Mouse (Mus musculus): ENCODE measurements around the gene Olfr350.

The Olfr350 gene

DNA sequence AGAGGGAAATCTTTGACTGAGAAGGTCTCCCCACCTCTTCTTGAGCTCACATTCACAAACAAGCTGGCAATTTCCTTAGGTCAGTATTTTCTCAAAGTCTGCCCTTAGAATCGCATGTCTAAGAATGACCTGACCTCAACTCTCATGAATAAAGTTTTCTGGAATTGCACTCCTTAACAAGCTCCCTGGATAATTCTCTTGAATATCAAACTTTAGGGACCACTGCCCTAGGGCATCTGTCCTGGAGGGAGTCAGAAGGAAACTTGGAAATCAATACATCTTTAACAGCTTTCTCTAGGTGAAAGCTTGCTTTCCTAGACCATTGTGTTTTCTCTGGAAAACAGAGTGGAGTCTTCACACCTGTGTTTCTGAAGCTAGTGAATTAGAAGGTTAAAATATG is at the start of gene Olfr350:
Gene Olfr350 (plus strand): TSS at position 301 of the 400 bp plus-strand sequence.
- no peak for DNase-seq (ENCODE audit: low spot score)

DNA sequence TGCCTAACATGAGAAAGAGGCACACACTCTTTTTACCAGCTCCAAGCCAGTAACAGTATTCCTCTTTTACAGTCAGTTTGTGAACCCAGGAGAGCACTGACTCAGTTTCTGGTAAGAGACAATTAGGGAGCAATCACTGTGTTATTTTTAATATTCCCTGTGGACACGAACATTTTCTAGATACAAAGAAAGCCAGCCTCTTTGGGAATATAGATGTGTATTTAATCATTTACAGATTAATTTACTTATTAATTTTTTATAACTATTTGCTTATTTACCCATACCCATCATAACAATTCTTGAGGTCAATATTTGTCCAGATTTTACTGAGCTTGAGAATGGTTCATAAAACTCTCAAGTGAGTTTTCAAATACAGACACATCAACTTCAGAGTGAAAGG is 29.2 kb upstream of the Olfr350 start, which contains the start of gene Olfr3:
Gene Olfr3 (minus strand): TSS at position 101 of the 400 bp plus-strand sequence.
- DNase-seq (ENCODE audit: low spot score), result no peak

DNA sequence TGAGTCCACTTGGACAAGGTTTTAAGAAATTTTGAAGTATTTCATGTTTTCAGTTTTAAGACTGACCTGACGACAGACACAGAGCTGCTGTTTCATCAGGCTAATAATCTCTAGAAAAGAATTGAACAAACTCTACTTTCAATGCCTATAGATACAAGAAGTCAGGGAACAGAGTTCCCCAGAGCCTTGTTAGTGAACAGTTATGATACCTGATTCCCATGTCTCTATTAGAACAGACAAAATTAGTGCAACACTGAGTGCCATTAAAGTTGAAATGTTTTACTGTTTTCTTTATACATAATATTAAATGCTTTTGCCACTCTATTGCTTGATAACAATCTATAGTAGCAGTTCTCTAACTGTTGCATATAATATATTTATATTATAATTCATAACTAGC is 16.4 kb downstream of the Olfr350 start, which contains the start of gene Olfr351:
Gene Olfr351 (minus strand): TSS at position 101 of the 400 bp plus-strand sequence.
- DNase-seq (ENCODE audit: low spot score), result no peak

DNA sequence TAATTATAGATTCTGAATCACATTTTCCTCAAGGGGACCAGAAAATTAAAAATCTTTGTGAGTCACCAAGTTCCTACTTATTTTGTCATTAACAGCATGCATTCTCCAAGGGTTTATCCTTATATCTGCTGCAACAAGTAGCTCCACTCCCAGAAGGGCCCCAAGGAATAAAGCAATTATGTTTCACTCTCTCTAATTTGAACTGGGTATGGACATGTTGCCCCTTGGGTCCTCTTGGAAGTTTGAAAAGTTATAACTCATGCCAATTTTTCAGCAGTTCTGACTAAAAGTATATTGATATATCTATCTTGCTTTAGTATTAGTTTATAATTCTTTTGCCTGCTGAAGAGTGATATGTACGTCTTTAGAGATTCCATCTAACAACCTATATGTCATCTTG is 22.1 kb downstream of the Olfr350 start, which contains the start of gene Olfr352:
Gene Olfr352 (plus strand): TSS at position 301 of the 400 bp plus-strand sequence.
- no peak for DNase-seq (ENCODE audit: low spot score)

DNA sequence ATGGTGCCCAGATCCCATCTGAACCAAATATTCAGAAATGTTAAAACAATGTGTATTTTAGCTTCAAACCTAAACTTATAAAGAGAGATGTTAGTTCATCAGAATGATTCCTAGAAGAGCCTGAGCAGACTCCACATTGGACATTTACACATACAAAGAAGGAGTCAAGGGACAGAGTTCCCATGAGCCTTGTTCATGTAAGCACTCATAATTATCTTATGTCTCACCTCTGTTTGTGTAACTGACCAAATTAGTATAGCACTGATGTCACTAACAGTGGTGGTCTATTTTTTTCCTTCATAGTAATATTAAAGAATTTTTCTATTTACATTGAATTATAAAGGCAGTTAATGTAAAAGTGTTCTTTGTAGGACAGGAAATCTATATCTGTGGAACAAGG is 46.7 kb downstream of the Olfr350 start, which contains the start of gene Olfr353:
Gene Olfr353 (minus strand): TSS at position 101 of the 400 bp plus-strand sequence.
- DNase-seq (ENCODE audit: low spot score), result no peak

DNA sequence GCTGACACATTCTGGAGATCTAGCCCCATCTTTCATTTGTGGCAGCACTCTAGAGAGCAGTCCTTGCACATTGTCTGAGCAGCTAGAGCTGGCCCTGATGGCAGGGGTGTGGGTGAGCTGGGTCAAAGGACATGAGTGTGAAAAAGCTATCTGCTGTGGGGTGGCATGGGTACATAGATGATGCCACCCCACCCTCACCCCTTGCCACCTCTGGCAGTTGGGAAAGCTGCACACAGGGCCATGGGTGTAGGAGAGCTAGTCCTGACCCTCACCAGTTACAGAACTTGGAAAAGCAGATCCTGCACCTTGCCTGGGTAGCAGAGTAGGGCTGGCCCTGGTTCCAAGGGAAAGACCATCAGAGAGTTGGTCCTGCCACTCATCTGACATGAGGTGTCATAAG is 51.0 kb downstream of the Olfr350 start:
- DNase-seq (ENCODE audit: low spot score), result no peak

Data from lung, postnatal 25 days (tissue).